Mouse (Mus musculus): ENCODE data around the gene Bcl11a. TPM values are rescaled to one million over a fixed set of nuclear protein-coding genes. Genes with fewer than 3 reads are reported as not detected.

The Bcl11a gene
- total RNA-seq, 1 experiment: 3.1 TPM

DNA sequence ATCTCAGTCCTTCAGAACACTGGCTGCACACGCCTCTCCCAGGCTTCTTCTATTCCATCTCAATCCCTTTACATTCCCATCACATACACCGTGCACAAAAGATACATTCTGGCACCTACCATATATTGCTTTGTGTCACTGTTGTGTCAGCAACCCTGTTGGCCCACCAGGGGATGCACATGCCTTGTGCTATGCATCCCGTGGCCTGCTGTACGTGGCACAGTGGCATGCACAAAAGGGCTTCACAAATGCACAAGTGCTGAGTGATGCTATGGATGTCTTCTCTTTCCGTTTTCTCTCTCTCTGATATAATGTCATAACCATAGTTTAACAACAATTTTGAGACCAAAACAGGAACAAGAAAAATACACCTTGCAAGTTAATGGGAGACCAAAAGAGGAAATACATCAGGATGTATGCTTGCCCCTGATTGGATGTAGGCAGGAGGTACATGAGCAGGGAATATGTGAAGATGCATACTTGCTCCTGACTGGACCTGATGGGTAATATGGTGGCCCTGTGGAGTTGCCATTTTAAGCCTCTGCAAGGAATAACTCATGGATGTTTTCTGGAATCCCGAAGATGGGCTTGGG lies 140.0 kb downstream of the Bcl11a start:
- TF ChIP-seq CHD2 (IDR thresholded peaks at IDR 0.05; ENCODE audit: low read depth, low read length) (no peak), ZNF384 (IDR thresholded peaks at IDR 0.05; ENCODE audit: low read depth, low read length) (no peak), HCFC1 (IDR thresholded peaks at IDR 0.05; ENCODE audit: borderline replicate concordance, insufficient read depth, low read length) (no peak), ZC3H11A (IDR thresholded peaks at IDR 0.05; ENCODE audit: borderline replicate concordance, low read depth, low read length) (no peak), MAFK (IDR thresholded peaks at IDR 0.05; ENCODE audit: insufficient read depth, low read depth, low read length) (no peak)
- Histone ChIP-seq H3K4me1 (ENCODE audit: control insufficient read depth in 2 of 2, insufficient read depth in 2 of 2, low read length in 2 of 2, poor library complexity in 1 of 2) (no peaks in the 10 kb centered on the region), H3K9ac (ENCODE audit: insufficient read depth, low read depth, low read length, poor library complexity, severe bottlenecking) (no peak overlapping the region), H3K9me3 (ENCODE audit: control insufficient read depth, insufficient read depth, low read depth, low read length) (no peaks in the 10 kb centered on the region), H3K27ac (ENCODE audit: insufficient read depth, low read depth, low read length, poor library complexity, severe bottlenecking) (no peak overlapping the region), H3K36me3 (ENCODE audit: control insufficient read depth, insufficient read depth, low read length, poor library complexity, severe bottlenecking) (no peaks in the 10 kb centered on the region), H3K4me3 (ENCODE audit: insufficient read depth in 1 of 2, low read depth in 1 of 2, low read length in 2 of 2, poor library complexity in 1 of 2, severe bottlenecking in 1 of 2) (no peak overlapping the region)
- no peak for DNase-seq (ENCODE audit: low read depth, low spot score)
- in situ Hi-C loops (cut with MboI; ENCODE audit: low sequenced_read_pairs in 2 of 2, unreplicated experiment in 2 of 2): no loop called here

DNA sequence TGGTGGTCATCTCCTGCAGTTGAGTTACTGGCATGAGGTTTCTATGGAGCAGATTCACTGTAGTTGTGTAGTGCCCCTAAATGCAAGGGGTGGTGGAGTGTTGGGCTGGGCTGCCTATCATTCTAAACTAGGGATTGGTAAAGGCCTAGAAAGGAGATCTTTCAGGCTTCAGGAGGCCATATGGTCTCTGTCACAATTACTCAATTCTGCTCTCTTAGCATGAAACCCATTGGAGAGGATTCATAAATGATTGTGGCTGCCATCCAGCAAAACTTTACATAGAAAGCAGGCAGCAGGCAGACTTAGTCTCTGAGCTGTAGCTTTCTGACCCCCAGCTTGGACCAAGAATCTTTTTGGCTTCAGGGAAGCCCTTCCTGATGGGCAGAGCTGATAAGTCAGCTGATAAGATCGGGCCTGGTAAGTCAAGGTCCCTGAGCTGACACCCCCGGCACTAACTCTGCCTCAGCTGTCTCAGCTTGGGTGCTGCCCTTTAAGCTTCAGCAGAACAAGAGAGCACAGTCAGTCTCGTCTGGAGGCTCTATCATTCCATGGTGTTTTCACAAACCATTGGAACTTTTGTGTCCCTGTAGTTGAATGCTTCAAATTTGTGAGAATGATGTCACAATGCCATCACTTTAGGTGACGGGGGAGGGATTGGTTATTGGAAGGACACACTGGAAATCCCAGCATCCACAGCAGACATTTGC lies 143.9 kb downstream of the Bcl11a start:
- TF ChIP-seq ZC3H11A (IDR thresholded peaks at IDR 0.05; ENCODE audit: borderline replicate concordance, low read depth, low read length) (no peak), HCFC1 (IDR thresholded peaks at IDR 0.05; ENCODE audit: borderline replicate concordance, insufficient read depth, low read length) (no peak), CHD2 (IDR thresholded peaks at IDR 0.05; ENCODE audit: low read depth, low read length) (no peak), ZNF384 (IDR thresholded peaks at IDR 0.05; ENCODE audit: low read depth, low read length) (no peak), MAFK (IDR thresholded peaks at IDR 0.05; ENCODE audit: insufficient read depth, low read depth, low read length) (no peak)
- no peak overlapping the region for H3K9ac ChIP-seq (ENCODE audit: insufficient read depth, low read depth, low read length, poor library complexity, severe bottlenecking)
- H3K4me1 ChIP-seq (ENCODE audit: control insufficient read depth in 2 of 2, insufficient read depth in 2 of 2, low read length in 2 of 2, poor library complexity in 1 of 2): no peaks in the 10 kb centered on the region
- no peaks in the 10 kb centered on the region for H3K36me3 ChIP-seq (ENCODE audit: control insufficient read depth, insufficient read depth, low read length, poor library complexity, severe bottlenecking)
- in situ Hi-C loops (cut with MboI; ENCODE audit: low sequenced_read_pairs in 2 of 2, unreplicated experiment in 2 of 2): no loop called here
- DNase-seq (ENCODE audit: low read depth, low spot score): no peak
- H3K4me3 ChIP-seq (ENCODE audit: insufficient read depth in 1 of 2, low read depth in 1 of 2, low read length in 2 of 2, poor library complexity in 1 of 2, severe bottlenecking in 1 of 2): no peak overlapping the region
- H3K27ac ChIP-seq (ENCODE audit: insufficient read depth, low read depth, low read length, poor library complexity, severe bottlenecking): no peak overlapping the region
- H3K9me3 ChIP-seq (ENCODE audit: control insufficient read depth, insufficient read depth, low read depth, low read length): no peaks in the 10 kb centered on the region

Other genes starting within 250 kb of the Bcl11a start
- 11.4 and 14.0 TPM in 2 replicates for gene Papolg, start 182.8 kb upstream of the Bcl11a start, total RNA-seq (2012; rRNA removed)
- not detected in 2 replicates for gene A830031A19Rik, start 3.0 kb upstream of the Bcl11a start, total RNA-seq (2012; rRNA removed)

Data from ES-E14 (cell line).